Mouse (Mus musculus) cortical plate, adult 2 months (tissue): ENCODE results near the gene Caprin1.

ENCODE experiments used
- CTCF ChIP-seq: fragments of 200-500 bp; IDR thresholded peaks from 2 replicates; pipeline ENCODE4 v1.5.1; 2011; ENCODE audit warnings: mild to moderate bottlenecking, control low read depth, low read length; ENCODE audit not compliant: insufficient read depth; ENCODE audit errors: extremely low read depth
- POLR2A ChIP-seq: fragments of 200-500 bp; IDR thresholded peaks from 2 replicates; pipeline ENCODE4 v1.6.1; 2011; ENCODE audit warnings: mild to moderate bottlenecking, low read length, control low read depth; ENCODE audit not compliant: insufficient read depth; ENCODE audit errors: extremely low read depth

- TF ChIP-seq POLR2A (peak; percentile 76), CTCF (no peak)
Measured at GRCm38 (mm10) chr2:103797491-103798009, at the start of gene Caprin1.
